ENCODE assay signal across 28 mouse cellular contexts in the genomic region with DNA sequence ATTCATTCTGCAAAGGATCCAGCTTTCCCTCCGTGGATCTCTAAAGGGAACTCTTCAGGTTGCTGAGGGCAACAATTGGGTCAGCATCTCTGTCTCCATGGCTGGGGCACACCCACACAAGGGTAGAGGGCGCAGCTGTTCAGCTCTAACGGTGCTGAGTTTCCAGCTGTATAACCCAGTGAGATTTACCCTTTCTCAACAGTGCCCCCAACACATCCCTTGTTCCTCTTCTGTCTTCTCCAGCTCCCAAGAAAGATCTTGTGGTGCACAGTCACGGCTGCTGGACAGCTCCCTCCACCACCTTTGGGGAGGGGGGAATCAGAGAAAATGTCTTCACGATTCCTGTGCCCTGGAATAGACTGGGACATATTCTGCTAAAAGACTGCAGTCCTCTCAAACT. TPM values are rescaled to one million over a fixed set of nuclear protein-coding genes. Genes with fewer than 3 reads are reported as not detected.
A peak's percentile ranks its signal among the peaks of the same experiment; 100 is the strongest.
DNase-seq lines count a peak whose midpoint lies in the region; ATAC-seq and TF ChIP-seq lines count a peak whose summit lies in the region.
"Had no signal": no experiment of that assay in that cellular context is flagged by ENCODE, and none has a peak within 500 bp of the region (broad histone marks: within the 10 kb centered on the region; RNA-seq: fewer than 3 reads in every experiment).

No protein-coding gene starts in this region.

- no peak overlapping the region for H3K27ac ChIP-seq in lung, embryonic 14.5 days (ENCODE audit: low read depth)
- no peak overlapping the region for H3K27ac ChIP-seq in layer of hippocampus, adult 2 months
- H3K27ac ChIP-seq: forebrain, embryonic 10.5 days; heart, embryonic 13.5 days; hindbrain, embryonic 14.5 days; limb, embryonic 13.5 days; liver, embryonic 13.5 days; lung, embryonic 15.5 days; macrophage; midbrain, embryonic 10.5 days; stomach, postnatal 0 days had no signal

- H3K4me1 ChIP-seq in lung, embryonic 14.5 days (ENCODE audit: insufficient read depth): no peaks in the 10 kb centered on the region
- H3K4me1 ChIP-seq: forebrain, embryonic 10.5 days; limb, embryonic 13.5 days; liver, embryonic 13.5 days; lung, embryonic 15.5 days had no signal

- TF ChIP-seq CTCF in lung, embryonic 14.5 days (IDR thresholded peaks at IDR 0.05; ENCODE audit: low read depth): no peak
- no peak for TF ChIP-seq CTCF in layer of hippocampus, adult 2 months (conservative IDR thresholded peaks at IDR 0.05)

- no peak overlapping the region for H3K4me3 ChIP-seq in lung, embryonic 14.5 days (ENCODE audit: low read depth, low read length)
- H3K4me3 ChIP-seq in layer of hippocampus, adult 2 months: no peak overlapping the region
- H3K4me3 ChIP-seq: forebrain, embryonic 10.5 days; heart, embryonic 13.5 days; limb, embryonic 13.5 days; liver, embryonic 13.5 days; lung, embryonic 15.5 days; midbrain, embryonic 10.5 days had no signal

- no peaks in the 10 kb centered on the region for H3K27me3 ChIP-seq in lung, embryonic 14.5 days (ENCODE audit: insufficient read depth, low read length)
- H3K27me3 ChIP-seq: limb, embryonic 13.5 days had no signal

- 9% methylated on average over 5 of the region's 5 CpGs for WGBS in lung, embryonic 14.5 days

- H3K9ac ChIP-seq in lung, embryonic 14.5 days: no peak overlapping the region
- H3K9ac ChIP-seq: heart, embryonic 13.5 days; hindbrain, embryonic 14.5 days; limb, embryonic 13.5 days; liver, embryonic 13.5 days; lung, embryonic 15.5 days had no signal

- H3K4me2 ChIP-seq in lung, embryonic 14.5 days: no peak overlapping the region
- H3K4me2 ChIP-seq: heart, embryonic 13.5 days; hindbrain, embryonic 14.5 days; limb, embryonic 13.5 days; liver, embryonic 13.5 days; lung, embryonic 15.5 days had no signal

- peak; percentile 28 for DNase-seq in lung, embryonic 14.5 days
- no peak for DNase-seq in lung, postnatal 36 days
- DNase-seq in thymus, postnatal 10 days (ENCODE audit: low spot score in 2 of 2): peak; percentile 71 to 72
- DNase-seq in layer of hippocampus, adult 18-20 months (ENCODE audit: low spot score in 2 of 2): no peak
- no peak for DNase-seq in layer of hippocampus, postnatal 25 days (ENCODE audit: extremely low spot score in 1 of 2, low spot score in 1 of 2)
- DNase-seq in layer of hippocampus, adult 2 months (ENCODE audit: low spot score in 2 of 2): no peak
- DNase-seq: adrenal gland, postnatal 14 days; cerebellum, adult 9-10 months; gastrocnemius, postnatal 25 days; heart, adult 18-20 months; heart, postnatal 36 days; kidney, adult 8-10 months; kidney, postnatal 25 days; liver, embryonic 13.5 days; right cerebral cortex, postnatal 14 days had no signal

- H3K36me3 ChIP-seq in lung, embryonic 14.5 days (ENCODE audit: insufficient read depth): no peaks in the 10 kb centered on the region
- H3K36me3 ChIP-seq: forebrain, embryonic 10.5 days; G1E; heart, embryonic 13.5 days; limb, embryonic 13.5 days; liver, embryonic 13.5 days; lung, embryonic 15.5 days; midbrain, embryonic 10.5 days had no signal

- H3K9me3 ChIP-seq in lung, embryonic 14.5 days (ENCODE audit: low read depth, low read length): no peaks in the 10 kb centered on the region
- H3K9me3 ChIP-seq: forebrain, embryonic 10.5 days; G1E; heart, embryonic 13.5 days; limb, embryonic 13.5 days; liver, embryonic 13.5 days; lung, embryonic 15.5 days; midbrain, embryonic 10.5 days had no signal

- no peak for ATAC-seq in lung, embryonic 14.5 days (ENCODE audit: insufficient read depth)
- 0 out of 2 replicates have a peak, but pooled peaks have one; percentile 25 for ATAC-seq in common myeloid progenitor, adult 5-6 weeks (replicated peaks; ENCODE audit: low read depth, poor library complexity, severe bottlenecking)
- ATAC-seq: forebrain, embryonic 16.5 days; midbrain, embryonic 16.5 days had no signal

RNA-seq across cellular contexts. Expression of gene Spats1, which starts 12.0 kb away (rescaled TPM):
- polyA plus RNA-seq in lung, embryonic 14.5 days (2014; fragmentation: Nextera tagmentation; extraction: Ambion mirVana): 0.43 and 0.61 TPM in 2 replicates
- 1.6 TPM in 1 of 2 replicates, not detected in the other for total RNA-seq in common myeloid progenitor, adult 5-6 weeks (2017)
- 1 to 10 TPM; 4.4 to 4.7 TPM for total RNA-seq in layer of hippocampus, adult 18-20 months (2021)
- 1 to 10 TPM; 4.3 to 5.5 TPM for total RNA-seq in layer of hippocampus, postnatal 25 days (2021)
- 1 to 10 TPM; 4.8 TPM for total RNA-seq in layer of hippocampus, adult 2 months (2021)
- total RNA-seq: adrenal gland, postnatal 14 days; gastrocnemius, postnatal 25 days had no signal
- polyA plus RNA-seq: G1E, macrophage had no signal

RNA-seq across cellular contexts. Expression of gene Aars2, which starts 19.4 kb away (rescaled TPM):
- polyA plus RNA-seq in lung, embryonic 14.5 days (2014; fragmentation: Nextera tagmentation; extraction: Ambion mirVana): 17.0 and 17.4 TPM in 2 replicates
- 11.1 and 11.4 TPM in 2 replicates for total RNA-seq in common myeloid progenitor, adult 5-6 weeks (2017)
- 10 to 100 TPM; 21.9 to 22.7 TPM for total RNA-seq in layer of hippocampus, adult 18-20 months (2021)
- total RNA-seq in layer of hippocampus, postnatal 25 days (2021): 10 to 100 TPM; 21.6 to 22.7 TPM
- 10 to 100 TPM; 25.2 to 26.3 TPM for total RNA-seq in layer of hippocampus, adult 2 months (2021)

RNA-seq across cellular contexts. Expression of gene Tcte1, which starts 36.0 kb away (rescaled TPM):
- 0.35 and 0.70 TPM in 2 replicates for polyA plus RNA-seq in lung, embryonic 14.5 days (2014; fragmentation: Nextera tagmentation; extraction: Ambion mirVana)
- total RNA-seq in common myeloid progenitor, adult 5-6 weeks (2017): not detected in 2 replicates
- 1 to 10 TPM in 1 of 2 experiments, under 1 TPM in 1; 0.91 to 1.6 TPM for total RNA-seq in layer of hippocampus, adult 18-20 months (2021)
- 1 to 10 TPM in 1 of 2 experiments, under 1 TPM in 1; 0.74 to 1.2 TPM for total RNA-seq in layer of hippocampus, postnatal 25 days (2021)
- 1 to 10 TPM in 1 of 2 experiments, under 1 TPM in 1; 0.56 to 1.0 TPM for total RNA-seq in layer of hippocampus, adult 2 months (2021)
- total RNA-seq: adrenal gland, postnatal 14 days; G1E; gastrocnemius, postnatal 25 days; heart, adult 18-20 months; heart, postnatal 36 days had no signal
- polyA plus RNA-seq: G1E; liver, embryonic 13.5 days; macrophage; urinary bladder, adult 2 months had no signal

RNA-seq across cellular contexts. Expression of gene Cdc5l, which starts 53.7 kb away (rescaled TPM):
- 63.8 and 68.1 TPM in 2 replicates for polyA plus RNA-seq in lung, embryonic 14.5 days (2014; fragmentation: Nextera tagmentation; extraction: Ambion mirVana)
- total RNA-seq in common myeloid progenitor, adult 5-6 weeks (2017): 128 and 141 TPM in 2 replicates
- 10 to 100 TPM; 58.7 TPM for total RNA-seq in layer of hippocampus, adult 18-20 months (2021)
- 10 to 100 TPM; 53.4 to 57.4 TPM for total RNA-seq in layer of hippocampus, postnatal 25 days (2021)
- total RNA-seq in layer of hippocampus, adult 2 months (2021): 10 to 100 TPM; 55.7 to 57.5 TPM

Comparison
In these comparisons a context has a peak if more than half of its experiments do, and no peak if none do; other contexts are left out.
1. DNase-seq: peak in lung, embryonic 14.5 days (single experiment) and thymus, postnatal 10 days (2 of 2); none in lung, postnatal 36 days (single experiment), layer of hippocampus, adult 18-20 months (0 of 2), layer of hippocampus, postnatal 25 days (0 of 2) and layer of hippocampus, adult 2 months (0 of 2).